Mouse (Mus musculus) cerebellum, adult (tissue): ENCODE measurements at regions not wholly inside any gene's neighbourhood (a gene's known extent, or its start where the extent isn't known, plus 50 kb on each side); places are given as distances from the start of the nearest gene placed in this dataset.

Source experiments
- ATAC-seq: cut with Nextera tagmentation; 2 replicates; pipeline ENCODE4 v1.9.2; 2017; ENCODE audit warnings: mild to moderate bottlenecking, moderate library complexity, mixed read lengths; ENCODE audit not compliant: insufficient number of reproducible peaks, low FRiP score, low TSS enrichment

- ATAC-seq, result no peak
These were observed 164.9 kb downstream of the Mycn start for GRCm38 (mm10) chr12:12776783-12777182.

- no peak for ATAC-seq
These were observed 170.7 kb downstream of the Mycn start for GRCm38 (mm10) chr12:12770970-12771369.

- no peak for ATAC-seq
These were observed 175.0 kb downstream of the Mycn start for GRCm38 (mm10) chr12:12766510-12767304.

- ATAC-seq, result no peak
These were observed 176.1 kb downstream of the Mycn start for GRCm38 (mm10) chr12:12765490-12766058.

- no peak for ATAC-seq
These were observed 176.7 kb downstream of the Mycn start for GRCm38 (mm10) chr12:12765055-12765454.

DNA sequence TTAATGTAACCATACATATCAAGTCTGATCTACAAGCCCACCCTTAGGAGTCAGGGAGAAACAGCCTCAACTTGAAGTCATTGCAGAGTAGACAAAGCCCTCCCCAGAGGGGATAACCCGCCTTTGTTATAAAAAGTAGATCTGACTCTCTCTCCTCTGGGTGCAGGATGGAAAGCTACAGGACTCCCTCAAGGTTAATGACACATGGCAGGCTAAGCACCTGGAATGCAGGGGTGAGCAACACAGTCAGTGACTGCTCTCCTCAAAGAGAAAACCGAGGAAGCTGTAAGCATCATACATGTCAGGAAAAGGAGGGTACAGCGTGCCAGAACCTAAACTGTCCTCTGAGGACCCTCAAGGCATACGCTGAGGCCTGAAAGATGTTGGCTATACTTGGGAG is 177.1 kb downstream of the Mycn start:
- no peak for ATAC-seq

- ATAC-seq, result no peak
These were observed 185.3 kb downstream of the Mycn start for GRCm38 (mm10) chr12:12756301-12756948.

GRCm38 (mm10) chr12:12753849-12754248 is 187.9 kb downstream of the Mycn start:
- ATAC-seq, result no peak

GRCm38 (mm10) chr12:12751670-12752426 is 189.9 kb downstream of the Mycn start:
- no peak for ATAC-seq

DNA sequence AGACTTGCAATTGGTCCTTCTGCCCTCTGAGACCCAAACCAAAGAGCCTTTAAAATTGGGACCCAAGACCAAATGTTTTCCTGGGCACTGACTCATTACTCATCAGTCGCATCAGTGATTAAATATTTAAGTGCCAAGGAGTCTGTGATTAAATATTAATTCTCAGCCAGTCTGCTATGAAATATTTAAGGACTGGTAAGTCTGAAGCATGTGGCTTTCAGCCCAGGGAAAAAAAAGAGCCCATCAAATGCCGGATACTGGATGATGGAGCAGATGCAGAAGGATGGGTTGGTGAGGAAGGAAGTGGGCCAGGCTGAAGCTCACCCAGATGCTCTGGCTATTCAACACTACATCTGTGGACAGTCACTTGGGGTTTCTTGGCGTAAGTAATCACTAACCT is 192.0 kb downstream of the Mycn start:
- no peak for ATAC-seq

DNA sequence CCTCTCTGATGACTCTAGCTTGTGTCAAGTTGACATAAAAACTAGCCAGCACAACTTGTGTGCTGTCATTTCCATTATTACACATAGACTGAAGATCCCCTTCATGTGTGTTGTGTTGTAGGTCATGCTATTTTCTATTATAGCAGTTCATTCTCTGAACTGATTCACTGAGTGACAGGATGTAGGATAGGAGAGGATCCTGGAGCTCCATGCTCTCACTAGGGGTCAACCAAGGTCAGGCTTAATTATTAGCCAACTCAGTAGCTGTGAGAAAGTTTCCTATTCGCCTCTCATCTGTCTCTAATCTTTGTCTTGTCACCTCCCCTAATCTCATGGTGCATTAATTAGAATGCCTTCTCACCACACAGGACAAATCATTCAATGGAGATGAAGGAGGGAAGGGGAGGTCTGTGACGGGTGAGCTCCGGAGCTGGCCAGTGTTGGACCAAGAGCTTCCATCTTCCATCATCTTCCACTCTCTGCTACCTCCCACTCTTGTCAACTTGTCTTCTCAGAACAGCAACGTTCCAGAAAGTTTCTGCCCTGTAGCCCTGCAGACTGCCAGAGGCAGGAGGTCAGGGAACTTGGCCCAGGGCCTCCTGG is 194.8 kb downstream of the Mycn start:
- ATAC-seq, result no peak

- ATAC-seq, result no peak
These were observed 197.2 kb downstream of the Mycn start for GRCm38 (mm10) chr12:12744492-12744891.

GRCm38 (mm10) chr12:12738631-12739331 is 202.9 kb downstream of the Mycn start:
- ATAC-seq, result no peak

DNA sequence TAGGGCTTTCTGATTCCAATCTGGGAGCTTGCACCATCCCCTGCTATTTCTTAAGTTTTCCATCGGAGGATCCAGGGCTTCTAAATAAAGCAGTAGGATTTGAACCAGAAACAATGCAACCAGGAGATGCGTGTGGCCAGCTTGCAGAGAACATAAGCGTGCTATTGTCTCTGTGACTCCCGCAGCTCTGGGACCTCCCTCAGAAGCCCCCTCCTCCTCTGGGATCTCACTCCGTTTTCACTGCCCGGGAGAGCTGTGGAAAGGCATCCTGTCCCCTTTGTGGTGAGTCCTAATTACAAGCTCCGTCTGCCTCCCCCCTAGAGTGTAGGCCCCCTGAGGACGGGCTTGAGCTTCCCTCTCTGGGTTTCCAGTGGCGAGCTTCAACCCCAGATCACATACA is 215.9 kb downstream of the Mycn start:
- ATAC-seq, result no peak

- ATAC-seq, result no peak
These were observed 216.6 kb downstream of the Mycn start for GRCm38 (mm10) chr12:12725075-12725474.

GRCm38 (mm10) chr12:12723724-12724487 is 217.8 kb downstream of the Mycn start:
- ATAC-seq, result no peak

DNA sequence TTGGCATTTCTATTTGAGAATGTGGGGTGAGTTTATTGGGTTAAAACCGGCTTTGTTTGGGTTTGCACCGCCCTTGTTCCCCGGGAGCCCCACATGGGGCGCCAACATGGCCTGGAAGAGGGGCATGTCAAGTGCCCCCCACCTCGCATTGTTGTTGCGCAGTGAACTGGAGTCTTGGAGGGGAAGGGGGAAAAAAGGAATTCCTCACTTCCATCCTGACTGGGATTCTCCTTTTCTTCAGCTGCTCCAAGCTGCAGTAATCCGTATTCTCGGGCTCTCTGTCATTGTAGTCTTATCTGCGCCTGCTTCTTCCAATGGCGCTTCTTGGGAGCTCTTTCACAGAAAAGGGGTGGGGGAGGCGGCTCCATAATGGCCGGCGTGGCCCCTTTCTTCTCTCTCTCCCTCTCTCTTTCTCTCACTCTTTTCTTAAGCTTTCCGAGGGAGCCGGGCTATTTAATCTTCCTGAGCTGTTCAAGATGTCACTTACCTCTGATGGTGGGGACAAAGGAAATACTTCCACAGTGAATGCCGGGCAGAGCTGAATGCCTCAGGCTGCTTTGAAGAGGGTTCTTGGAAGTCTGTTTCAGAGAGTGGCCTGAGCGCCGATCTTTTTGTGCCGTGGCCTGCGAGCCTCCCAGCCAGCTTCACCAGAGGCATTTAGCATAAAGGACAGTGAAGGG is 218.6 kb downstream of the Mycn start:
- no peak for ATAC-seq

DNA sequence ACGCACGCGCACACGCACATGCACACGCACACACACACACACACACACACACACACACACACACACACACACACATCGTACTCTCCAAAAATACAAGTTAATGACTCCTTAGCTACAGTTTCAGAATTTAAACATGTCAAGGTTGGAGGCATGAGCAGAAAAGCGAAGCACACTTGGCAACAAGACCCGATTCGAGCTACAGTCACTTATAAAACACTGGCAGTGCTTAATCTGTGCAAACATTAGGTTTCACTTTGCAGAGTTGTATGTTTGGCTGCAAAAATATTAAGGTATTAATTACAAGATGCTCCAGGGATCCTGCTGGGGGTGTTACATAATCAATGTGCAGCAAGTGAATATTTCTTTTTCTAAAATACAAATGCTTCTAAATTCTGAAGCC is 225.0 kb downstream of the Mycn start:
- no peak for ATAC-seq
